Mouse (Mus musculus) forebrain, embryonic 14.5 days (tissue): ENCODE data around the gene Zfp710. TPM values are rescaled to one million over a fixed set of nuclear protein-coding genes. Genes with fewer than 3 reads are reported as not detected.

Source experiments
- ATAC-seq: fragments of 200-750 bp; cut with Nextera tagmentation; 2 replicates; pipeline ENCODE4 v1.8.0; 2017; ENCODE audit warnings: mild to moderate bottlenecking, moderate library complexity
- DNase-seq: peaks from one replicate; pipeline ENCODE4 v3.0.0-alpha.2; 2015; ENCODE audit warnings: low spot score
- H3K27ac ChIP-seq: fragments of 300-500 bp; sonication (generic); 2 replicates; pipeline ENCODE4 v1.5.1; 2014; ENCODE audit warnings: low read depth, mild to moderate bottlenecking, control low read depth, low read length, moderate library complexity
- H3K27me3 ChIP-seq: fragments of 300-500 bp; sonication (generic); replicated peaks from 2 replicates; pipeline ENCODE4 v1.6.1; 2014; ENCODE audit warnings: low read length, control low read depth, mixed read lengths; ENCODE audit not compliant: control insufficient read depth, insufficient read depth
- H3K36me3 ChIP-seq: fragments of 300-500 bp; sonication (generic); 2 replicates; pipeline ENCODE4 v1.6.1; 2014; ENCODE audit warnings: low read length, control low read depth; ENCODE audit not compliant: control insufficient read depth, insufficient read depth
- H3K4me1 ChIP-seq: fragments of 300-500 bp; sonication (generic); 2 replicates; pipeline ENCODE4 v1.6.1; 2014; ENCODE audit warnings: antibody characterized with exemption, low read length, control low read depth; ENCODE audit not compliant: control insufficient read depth, insufficient read depth
- H3K4me2 ChIP-seq: fragments of 300-500 bp; sonication (generic); 2 replicates; pipeline ENCODE4 v1.6.1; 2014; ENCODE audit warnings: mild to moderate bottlenecking, control low read depth, low read length
- H3K4me3 ChIP-seq: fragments of 300-500 bp; sonication (generic); 2 replicates; pipeline ENCODE4 v1.5.1; 2014; ENCODE audit warnings: low read depth, low read length, control low read depth
- H3K9ac ChIP-seq: fragments of 300-500 bp; sonication (generic); 2 replicates; pipeline ENCODE4 v1.6.1; 2014; ENCODE audit warnings: mild to moderate bottlenecking, low read length, control low read depth, moderate library complexity
- H3K9me3 ChIP-seq: fragments of 300-500 bp; sonication (generic); replicated peaks from 2 replicates; pipeline ENCODE4 v1.6.1; 2016; ENCODE audit warnings: low read length, control low read depth, mixed read lengths; ENCODE audit not compliant: control insufficient read depth
- WGBS: fragments of 180-500 bp; shearing (Covaris S2); extraction: QIAGEN DNeasy Blood & Tissue Kit; methylation state at CpG from one replicate; pipeline ENCODE4 v1.1.7; 2014; 5-methylcytosine and 5-hydroxymethylcytosine counted together
- polyA plus RNA-seq: library from polyadenylated mRNA; unstranded; fragments of >200 nt; fragmentation: Nextera tagmentation; extraction: Ambion mirVana; gene quantifications from 2 replicates; pipeline ENCODE4 v1.2.1, GENCODE M21; 2014

Gene Zfp710
- polyA plus RNA-seq, 1 experiment from 2014 or later, result 17.6 TPM

- Histone ChIP-seq H3K36me3 (no peaks in the 10 kb centered on the region), H3K27me3 (no peaks in the 10 kb centered on the region), H3K9ac (no peak overlapping the region), H3K4me2 (no peak overlapping the region), H3K9me3 (no peaks in the 10 kb centered on the region), H3K27ac (no peak overlapping the region), H3K4me3 (no peak overlapping the region), H3K4me1 (peaks cover 2% of the 10 kb centered on the region; the same call in 1 of the 2 replicates)
- ATAC-seq (no peak), DNase-seq (no peak)
- WGBS, result 58% methylated on average over 20 of the region's 20 CpGs
Measured at GRCm38 (mm10) chr7:80004776-80005554, 19.6 kb upstream of the Zfp710 start.

- no peaks in the 10 kb centered on the region for H3K36me3 ChIP-seq
- H3K9ac ChIP-seq, result no peak overlapping the region
- H3K27ac ChIP-seq, result no peak overlapping the region
- H3K4me1 ChIP-seq, result no peaks in the 10 kb centered on the region
- H3K4me3 ChIP-seq, result no peak overlapping the region
- DNase-seq (no peak), ATAC-seq (no peak)
- H3K9me3 ChIP-seq, result no peaks in the 10 kb centered on the region
- H3K4me2 ChIP-seq, result no peak overlapping the region
- 83% methylated on average over 5 of the region's 5 CpGs for WGBS
- no peaks in the 10 kb centered on the region for H3K27me3 ChIP-seq
Measured at GRCm38 (mm10) chr7:80010680-80011079, 13.9 kb upstream of the Zfp710 start.

GRCm38 (mm10) chr7:80011470-80011869, 13.1 kb upstream of the Zfp710 start:
- H3K9me3 ChIP-seq, result no peaks in the 10 kb centered on the region
- H3K36me3 ChIP-seq, result no peaks in the 10 kb centered on the region
- WGBS, result 64% methylated on average over 2 of the region's 2 CpGs
- no peak for ATAC-seq
- no peak overlapping the region for H3K9ac ChIP-seq
- DNase-seq, result peak; percentile 40
- no peak overlapping the region for H3K4me2 ChIP-seq
- no peaks in the 10 kb centered on the region for H3K27me3 ChIP-seq
- H3K4me3 ChIP-seq, result no peak overlapping the region
- H3K27ac ChIP-seq, result no peak overlapping the region
- no peaks in the 10 kb centered on the region for H3K4me1 ChIP-seq

- Histone ChIP-seq H3K4me3 (no peak overlapping the region), H3K9ac (no peak overlapping the region), H3K9me3 (no peaks in the 10 kb centered on the region), H3K4me1 (no peaks in the 10 kb centered on the region), H3K27me3 (no peaks in the 10 kb centered on the region), H3K36me3 (no peaks in the 10 kb centered on the region), H3K4me2 (no peak overlapping the region), H3K27ac (no peak overlapping the region)
- ATAC-seq (no peak), DNase-seq (no peak)
- WGBS, result 79% methylated on average over 7 of the region's 7 CpGs
Measured at GRCm38 (mm10) chr7:80013884-80014550, 10.6 kb upstream of the Zfp710 start.

GRCm38 (mm10) chr7:80014826-80015755, 9.5 kb upstream of the Zfp710 start:
- no peaks in the 10 kb centered on the region for H3K27me3 ChIP-seq

GRCm38 (mm10) chr7:80018506-80019452, 5.8 kb upstream of the Zfp710 start:
- DNase-seq (no peak), ATAC-seq (no peak)
- no peaks in the 10 kb centered on the region for H3K4me1 ChIP-seq
- H3K27me3 ChIP-seq, result no peaks in the 10 kb centered on the region
- H3K4me2 ChIP-seq, result no peak overlapping the region
- H3K4me3 ChIP-seq, result no peak overlapping the region
- H3K9ac ChIP-seq, result no peak overlapping the region
- H3K36me3 ChIP-seq, result no peaks in the 10 kb centered on the region
- no peaks in the 10 kb centered on the region for H3K9me3 ChIP-seq
- no peak overlapping the region for H3K27ac ChIP-seq
- WGBS, result 95% methylated on average over 16 of the region's 17 CpGs

More at GRCm38 (mm10) chr7:80014826-80015755, 9.5 kb upstream of the Zfp710 start:
- Histone ChIP-seq H3K4me3 (no peak overlapping the region), H3K36me3 (no peaks in the 10 kb centered on the region), H3K27ac (no peak overlapping the region), H3K4me2 (no peak overlapping the region), H3K9ac (no peak overlapping the region), H3K9me3 (no peaks in the 10 kb centered on the region), H3K4me1 (no peaks in the 10 kb centered on the region)
- DNase-seq (no peak), ATAC-seq (no peak)
- WGBS, result 70% methylated on average over 21 of the region's 21 CpGs

GRCm38 (mm10) chr7:80023621-80024435, 786 bp upstream of the Zfp710 start:
- Histone ChIP-seq H3K27me3 (no peaks in the 10 kb centered on the region), H3K27ac (peak overlapping the region; percentile 98), H3K9ac (peak overlapping the region; percentile 95; the same call in 1 of the 2 replicates), H3K4me3 (0 out of 2 replicates have a peak overlapping the region, but pooled peaks have one; percentile 85), H3K4me1 (peaks cover 17% of the 10 kb centered on the region; the same call in 1 of the 2 replicates), H3K4me2 (peak overlapping the region; percentile 76), H3K9me3 (no peaks in the 10 kb centered on the region), H3K36me3 (no peaks in the 10 kb centered on the region)
- ATAC-seq, result no peak
- 67% methylated on average over 5 of the region's 5 CpGs for WGBS
- peak; percentile 61 for DNase-seq
